Mouse (Mus musculus): ENCODE results near the gene Tgoln1. TPM values are rescaled to one million over a fixed set of nuclear protein-coding genes. Genes with fewer than 3 reads are reported as not detected.

Gene Tgoln1
- polyA plus RNA-seq, 1 experiment from 2014 or later = 23.0 TPM

DNA sequence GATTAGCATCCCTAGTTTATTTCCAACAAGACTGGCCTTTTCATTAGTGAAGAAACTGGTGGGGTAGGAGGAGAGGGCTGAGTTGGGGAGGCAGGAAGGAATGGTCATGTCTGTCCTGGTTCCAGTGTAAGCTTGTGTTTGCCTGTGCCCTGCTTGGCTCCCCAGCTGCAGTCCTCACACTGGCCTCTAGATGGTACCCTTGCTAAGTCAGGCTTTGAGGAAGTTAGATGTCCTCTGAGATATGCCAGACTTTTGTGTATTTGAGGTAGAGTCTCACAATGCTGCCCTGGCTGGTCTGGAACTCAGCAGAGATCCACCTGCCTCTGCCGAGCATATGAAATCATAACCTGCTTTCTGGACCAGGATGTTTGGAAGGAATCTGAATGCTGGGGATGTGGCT lies 15.1 kb downstream of the Tgoln1 start:
- no peaks in the 10 kb centered on the region for H3K27me3 ChIP-seq
- H3K9ac ChIP-seq = no peak overlapping the region
- peaks cover 20% of the 10 kb centered on the region for H3K4me1 ChIP-seq
- WGBS = 45% methylated on average over 1 of the region's 1 CpGs
- H3K9me3 ChIP-seq = no peaks in the 10 kb centered on the region
- peaks cover 30% of the 10 kb centered on the region for H3K36me3 ChIP-seq
- no peak overlapping the region for H3K4me3 ChIP-seq
- no peak for ATAC-seq (ENCODE audit: low FRiP score, low read depth)
- no peak overlapping the region for H3K27ac ChIP-seq
- H3K4me2 ChIP-seq (replicated peaks) = no peak overlapping the region

GRCm38 (mm10) chr6:72600771-72601170 lies 16.0 kb downstream of the Tgoln1 start:
- H3K9ac ChIP-seq = no peak overlapping the region
- H3K4me1 ChIP-seq = peaks cover 22% of the 10 kb centered on the region
- H3K9me3 ChIP-seq = no peaks in the 10 kb centered on the region
- WGBS = 86% methylated on average over 12 of the region's 12 CpGs
- H3K4me3 ChIP-seq = no peak overlapping the region
- no peaks in the 10 kb centered on the region for H3K27me3 ChIP-seq
- H3K4me2 ChIP-seq (replicated peaks) = no peak overlapping the region
- H3K27ac ChIP-seq = no peak overlapping the region
- peaks cover 21% of the 10 kb centered on the region for H3K36me3 ChIP-seq
- no peak for ATAC-seq (ENCODE audit: low FRiP score, low read depth)

DNA sequence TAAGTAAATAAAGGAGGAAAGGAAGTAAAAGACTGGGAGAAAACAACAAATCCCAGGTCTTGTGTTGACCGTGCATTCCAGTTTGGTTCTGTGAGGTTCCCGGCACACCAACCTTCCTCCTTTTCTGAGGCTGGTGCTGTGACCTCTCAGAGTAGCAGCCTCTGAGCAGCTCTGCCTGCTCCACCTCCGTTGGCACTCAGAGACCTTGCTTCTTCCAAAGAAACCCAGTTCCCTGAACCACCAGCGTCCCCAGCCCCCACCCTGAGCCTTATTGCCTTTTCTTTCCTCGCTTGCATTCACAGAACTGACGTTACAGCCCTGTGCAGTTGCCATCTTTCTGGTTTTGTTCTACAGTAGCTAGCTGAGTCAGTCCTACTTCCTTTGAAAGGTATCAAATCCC lies 16.6 kb downstream of the Tgoln1 start:
- WGBS = 75% methylated on average over 6 of the region's 6 CpGs

GRCm38 (mm10) chr6:72598791-72599557 lies 17.8 kb downstream of the Tgoln1 start:
- no peaks in the 10 kb centered on the region for H3K27me3 ChIP-seq
- H3K4me1 ChIP-seq = peaks cover 22% of the 10 kb centered on the region
- H3K9me3 ChIP-seq = no peaks in the 10 kb centered on the region
- H3K27ac ChIP-seq = peak overlapping the region; percentile 81
- peak overlapping the region; percentile 68 for H3K9ac ChIP-seq
- peak overlapping the region; percentile 66 for H3K4me3 ChIP-seq
- peaks cover 5% of the 10 kb centered on the region; the same call in 1 of the 2 replicates for H3K36me3 ChIP-seq
- ATAC-seq (ENCODE audit: low FRiP score, low read depth) = peak; percentile 29; the same call in 1 of the 2 replicates
- H3K4me2 ChIP-seq (replicated peaks) = peak overlapping the region; percentile 76
- 42% methylated on average over 12 of the region's 12 CpGs for WGBS

More for the DNA sequence above, 16.6 kb downstream of the Tgoln1 start:
- H3K36me3 ChIP-seq = peaks cover 15% of the 10 kb centered on the region
- H3K9ac ChIP-seq = no peak overlapping the region
- ATAC-seq (ENCODE audit: low FRiP score, low read depth) = no peak
- H3K27ac ChIP-seq = no peak overlapping the region
- peaks cover 22% of the 10 kb centered on the region for H3K4me1 ChIP-seq
- H3K4me2 ChIP-seq (replicated peaks) = no peak overlapping the region
- H3K27me3 ChIP-seq = no peaks in the 10 kb centered on the region
- no peak overlapping the region for H3K4me3 ChIP-seq
- H3K9me3 ChIP-seq = no peaks in the 10 kb centered on the region

DNA sequence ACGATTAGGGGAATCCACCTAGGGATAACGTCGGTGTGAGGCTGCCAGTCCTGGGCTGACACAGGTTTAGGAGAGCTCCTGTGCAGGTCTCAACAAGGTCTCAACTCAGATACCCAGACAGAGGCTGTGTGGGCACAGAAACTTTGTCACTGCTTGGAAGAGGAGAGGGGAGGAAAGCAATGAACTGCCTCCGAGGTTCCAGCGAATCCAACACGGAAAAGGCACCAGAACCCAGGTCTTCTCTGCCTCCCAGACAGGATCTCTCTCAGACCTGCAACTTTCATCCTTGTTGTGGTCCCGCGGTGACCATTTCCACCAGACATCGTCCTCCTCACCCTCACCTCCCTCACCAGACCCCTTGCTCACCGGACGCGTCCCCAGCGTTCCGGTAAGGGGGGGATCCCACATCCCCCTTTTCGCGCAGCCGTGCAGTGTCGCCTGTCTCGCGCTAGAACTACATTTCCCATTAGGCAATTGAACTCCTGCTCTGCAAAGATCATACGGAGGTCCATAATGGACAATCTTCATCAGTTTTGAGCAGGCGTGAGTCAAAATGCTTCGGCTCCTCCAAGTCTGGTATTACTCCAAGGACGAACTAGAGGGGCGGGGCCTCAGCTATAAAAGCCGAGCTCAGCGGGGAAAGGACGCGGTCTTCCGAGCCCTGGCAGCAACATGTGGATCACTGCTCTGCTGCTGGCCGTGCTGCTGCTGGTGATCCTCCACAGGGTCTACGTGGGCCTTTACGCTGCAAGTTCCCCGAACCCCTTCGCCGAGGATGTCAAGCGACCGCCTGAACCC lies 18.6 kb downstream of the Tgoln1 start, which contains the start of the genes Elmod3 and Retsat:
Gene Elmod3 (minus strand): TSS at position 458 of the 798 bp plus-strand sequence.
Gene Retsat (plus strand): TSS at position 520 of the 798 bp plus-strand sequence.
- ATAC-seq (ENCODE audit: low FRiP score, low read depth) = peak; percentile 94
- H3K27ac ChIP-seq = peak within 1 kb of the TSS; percentile 81

GRCm38 (mm10) chr6:72597083-72597874 lies 19.5 kb downstream of the Tgoln1 start:
- Histone ChIP-seq H3K27ac (no peak overlapping the region), H3K36me3 (no peaks in the 10 kb centered on the region), H3K4me2 (replicated peaks) (peak overlapping the region; percentile 76), H3K9ac (peak overlapping the region; percentile 79), H3K4me1 (peaks cover 22% of the 10 kb centered on the region), H3K9me3 (no peaks in the 10 kb centered on the region), H3K27me3 (no peaks in the 10 kb centered on the region), H3K4me3 (peak overlapping the region; percentile 66)
- ATAC-seq (ENCODE audit: low FRiP score, low read depth) = no peak
- 42% methylated on average over 13 of the region's 13 CpGs for WGBS

More for the DNA sequence above, 18.6 kb downstream of the Tgoln1 start, which contains the start of the genes Elmod3 and Retsat:
- H3K9me3 ChIP-seq = no peaks in the 10 kb centered on the region
- H3K4me3 ChIP-seq = peak within 1 kb of the TSS; percentile 66
- H3K4me1 ChIP-seq = peaks cover 22% of the 10 kb centered on the region
- H3K36me3 ChIP-seq = no peaks in the 10 kb centered on the region
- peak within 1 kb of the TSS; percentile 76 for H3K4me2 ChIP-seq (replicated peaks)
- H3K27me3 ChIP-seq = no peaks in the 10 kb centered on the region
- WGBS = 1% methylated on average over 38 of the region's 38 CpGs
- H3K9ac ChIP-seq = peak within 1 kb of the TSS; percentile 79

- H3K4me3 ChIP-seq = no peak overlapping the region
- no peaks in the 10 kb centered on the region for H3K9me3 ChIP-seq
- peaks cover 14% of the 10 kb centered on the region for H3K4me1 ChIP-seq
- 60% methylated on average over 5 of the region's 5 CpGs for WGBS
- no peaks in the 10 kb centered on the region for H3K27me3 ChIP-seq
- H3K4me2 ChIP-seq (replicated peaks) = no peak overlapping the region
- no peak overlapping the region for H3K9ac ChIP-seq
- no peak overlapping the region for H3K27ac ChIP-seq
- no peaks in the 10 kb centered on the region for H3K36me3 ChIP-seq
- ATAC-seq (ENCODE audit: low FRiP score, low read depth) = no peak
Observed at GRCm38 (mm10) chr6:72593914-72594313, 22.9 kb downstream of the Tgoln1 start.

- Histone ChIP-seq H3K9me3 (no peaks in the 10 kb centered on the region), H3K27ac (no peak overlapping the region), H3K27me3 (no peaks in the 10 kb centered on the region), H3K4me2 (replicated peaks) (no peak overlapping the region), H3K36me3 (no peaks in the 10 kb centered on the region), H3K4me1 (peaks cover 11% of the 10 kb centered on the region), H3K4me3 (no peak overlapping the region), H3K9ac (no peak overlapping the region)
- 80% methylated on average over 6 of the region's 6 CpGs for WGBS
- no peak for ATAC-seq (ENCODE audit: low FRiP score, low read depth)
Observed at GRCm38 (mm10) chr6:72593011-72593803, 23.6 kb downstream of the Tgoln1 start.

- peaks cover 15% of the 10 kb centered on the region for H3K36me3 ChIP-seq
- no peak for ATAC-seq (ENCODE audit: low FRiP score, low read depth)
Observed at GRCm38 (mm10) chr6:72590111-72590510, 26.7 kb downstream of the Tgoln1 start.

DNA sequence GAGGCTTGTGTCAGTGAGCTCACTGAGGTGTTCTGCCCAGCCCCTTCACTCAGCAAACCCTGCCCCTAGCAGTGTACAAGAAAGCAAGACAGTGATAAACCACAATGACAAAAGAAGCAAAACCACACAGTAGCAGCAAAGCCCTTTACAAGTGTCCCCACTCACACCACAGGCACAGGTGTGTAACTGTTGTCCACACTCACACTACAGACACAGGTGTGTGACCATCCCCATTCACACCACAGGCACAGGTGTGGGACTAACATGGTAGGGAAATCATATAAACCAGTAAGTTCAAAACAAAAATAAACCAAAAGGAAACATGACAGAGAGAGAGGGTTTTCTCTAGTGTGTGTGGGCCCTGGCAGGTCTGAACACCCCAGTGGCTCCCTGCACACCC lies 28.5 kb downstream of the Tgoln1 start:
- H3K4me2 ChIP-seq (replicated peaks) = no peak overlapping the region
- no peaks in the 10 kb centered on the region for H3K4me1 ChIP-seq
- no peak overlapping the region for H3K9ac ChIP-seq
- no peaks in the 10 kb centered on the region for H3K27me3 ChIP-seq
- ATAC-seq (ENCODE audit: low FRiP score, low read depth) = no peak
- no peak overlapping the region for H3K27ac ChIP-seq
- no peaks in the 10 kb centered on the region for H3K9me3 ChIP-seq
- H3K4me3 ChIP-seq = no peak overlapping the region
- H3K36me3 ChIP-seq = peaks cover 25% of the 10 kb centered on the region

More at GRCm38 (mm10) chr6:72590111-72590510, 26.7 kb downstream of the Tgoln1 start:
- H3K4me3 ChIP-seq = no peak overlapping the region
- no peak overlapping the region for H3K27ac ChIP-seq
- H3K4me1 ChIP-seq = no peaks in the 10 kb centered on the region
- no peak overlapping the region for H3K4me2 ChIP-seq (replicated peaks)
- H3K9ac ChIP-seq = no peak overlapping the region
- H3K27me3 ChIP-seq = no peaks in the 10 kb centered on the region
- H3K9me3 ChIP-seq = no peaks in the 10 kb centered on the region

DNA sequence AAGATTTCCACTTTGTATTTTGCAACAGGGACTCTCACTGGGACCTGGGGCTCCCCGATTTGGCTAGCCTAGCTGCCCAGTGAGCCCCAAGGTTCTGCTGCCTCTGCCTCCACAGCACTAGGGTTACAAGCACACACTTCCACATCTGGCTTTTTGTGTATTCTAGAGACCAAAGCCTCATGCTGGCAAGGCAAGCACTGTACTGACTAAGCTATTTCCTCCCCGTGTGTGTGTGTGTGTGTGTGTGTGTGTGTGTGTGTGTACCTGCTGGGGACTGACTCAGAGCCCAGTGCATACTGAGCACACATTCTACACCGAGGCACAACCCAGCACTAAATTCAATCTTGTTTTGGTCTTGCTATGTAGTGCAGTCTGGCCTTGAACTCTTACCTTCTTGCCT lies 30.1 kb downstream of the Tgoln1 start:
- H3K4me1 ChIP-seq = no peaks in the 10 kb centered on the region
- H3K27ac ChIP-seq = no peak overlapping the region
- H3K4me2 ChIP-seq (replicated peaks) = no peak overlapping the region
- 80% methylated on average over 3 of the region's 3 CpGs for WGBS
- no peak overlapping the region for H3K4me3 ChIP-seq
- peaks cover 26% of the 10 kb centered on the region for H3K36me3 ChIP-seq
- H3K9me3 ChIP-seq = no peaks in the 10 kb centered on the region
- no peaks in the 10 kb centered on the region for H3K27me3 ChIP-seq
- ATAC-seq (ENCODE audit: low FRiP score, low read depth) = no peak
- no peak overlapping the region for H3K9ac ChIP-seq
